Mouse (Mus musculus) brain, adult 2 months (tissue): ENCODE data around the gene Cst3.
A peak's percentile ranks its signal among the peaks of the same experiment; 100 is the strongest.

ENCODE experiments used
- DNase-seq: peaks from one replicate; pipeline ENCODE4 v3.0.0; 2011; ENCODE audit warnings: low read depth, low spot score

Cst3 gene

GRCm38 (mm10) chr2:148856630-148857400 lies 18.7 kb downstream of the Cst3 start:
- no peak for DNase-seq

- DNase-seq, result peak; percentile 80
Observed at GRCm38 (mm10) chr2:148851116-148851906, 24.2 kb downstream of the Cst3 start.

- DNase-seq, result no peak
Observed at GRCm38 (mm10) chr2:148839224-148839623, 36.3 kb downstream of the Cst3 start.

- no peak for DNase-seq
Observed at GRCm38 (mm10) chr2:148838075-148838777, 37.3 kb downstream of the Cst3 start.

- no peak for DNase-seq
Observed at GRCm38 (mm10) chr2:148834912-148835311, 40.6 kb downstream of the Cst3 start, which contains the start of gene Cst9. Gene Cst9, plus strand, starts transcription at chr2:148835147.

GRCm38 (mm10) chr2:148825986-148826385 lies 49.5 kb downstream of the Cst3 start:
- no peak for DNase-seq
